8 mouse cellular contexts compared by ENCODE assay signal in the genomic region with DNA sequence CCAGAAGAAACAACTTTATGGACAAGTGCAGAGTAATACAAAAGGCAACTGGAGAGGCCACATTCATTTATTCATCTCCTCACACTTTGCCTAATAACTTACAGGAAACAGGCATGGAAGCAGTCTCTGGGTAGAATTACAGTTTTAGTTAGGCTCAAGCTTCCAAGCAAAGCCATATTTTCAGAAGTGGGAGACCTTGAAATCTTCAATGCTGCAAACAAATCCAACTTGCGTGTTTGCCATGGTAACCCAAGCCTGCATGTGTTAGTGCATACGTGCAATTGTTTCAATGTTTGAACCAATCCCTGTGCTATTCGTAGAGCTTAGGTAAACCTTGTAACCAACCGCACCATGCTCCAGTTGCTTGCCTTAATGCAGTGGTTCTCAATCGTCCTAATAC.
A peak's percentile ranks its signal among the peaks of the same experiment; 100 is the strongest.
DNase-seq lines count a peak whose midpoint lies in the region; ATAC-seq and TF ChIP-seq lines count a peak whose summit lies in the region.

No protein-coding gene starts in this region.

- ATAC-seq in kidney, embryonic 16.5 days (ENCODE audit: low FRiP score, low TSS enrichment) = no peak; the same call in 1 of the 2 replicates
- 0 out of 2 replicates have a peak, but pooled peaks have one; percentile 21 for ATAC-seq in hindbrain, embryonic 15.5 days (ENCODE audit: low FRiP score, low read depth)
- 0 out of 2 replicates have a peak, but pooled peaks have one; percentile 13 for ATAC-seq in midbrain, embryonic 13.5 days

- H3K9ac ChIP-seq in kidney, embryonic 16.5 days (replicated peaks; ENCODE audit: low read length) = peak overlapping the region; percentile 71
- peak overlapping the region; percentile 55 for H3K9ac ChIP-seq in hindbrain, embryonic 15.5 days
- H3K9ac ChIP-seq in midbrain, embryonic 13.5 days (replicated peaks) = peak overlapping the region; percentile 56; the same call in 1 of the 2 replicates

- no peak for TF ChIP-seq CTCF in brain, embryonic 14.5 days (IDR thresholded peaks at IDR 0.05; ENCODE audit: borderline replicate concordance, extremely low read depth, insufficient read depth, insufficient read length)

- no peaks in the 10 kb centered on the region for H3K27me3 ChIP-seq in kidney, embryonic 16.5 days (ENCODE audit: insufficient read depth, low read length)
- no peaks in the 10 kb centered on the region for H3K27me3 ChIP-seq in hindbrain, embryonic 15.5 days
- no peaks in the 10 kb centered on the region for H3K27me3 ChIP-seq in midbrain, embryonic 13.5 days

- DNase-seq in kidney, postnatal 10 days = no peak
- DNase-seq in brain, embryonic 14.5 days (ENCODE audit: low read depth) = peak; percentile 65
- DNase-seq in frontal cortex, postnatal 25 days (ENCODE audit: low spot score in 2 of 2) = no peak
- no peak for DNase-seq in adrenal gland, adult 8-10 months
- no peak for DNase-seq in left cerebral cortex, postnatal 4 days

- H3K36me3 ChIP-seq in kidney, embryonic 16.5 days (ENCODE audit: insufficient read depth, low read length) = no peaks in the 10 kb centered on the region
- H3K36me3 ChIP-seq in hindbrain, embryonic 15.5 days = no peaks in the 10 kb centered on the region
- H3K36me3 ChIP-seq in midbrain, embryonic 13.5 days = no peaks in the 10 kb centered on the region

- peak overlapping the region; percentile 73; the same call in 1 of the 2 replicates for H3K27ac ChIP-seq in kidney, embryonic 16.5 days (ENCODE audit: low read length)
- peak overlapping the region; percentile 81 for H3K27ac ChIP-seq in hindbrain, embryonic 15.5 days (replicated peaks)
- peak overlapping the region; percentile 69 for H3K27ac ChIP-seq in midbrain, embryonic 13.5 days

- 30% methylated on average over 5 of the region's 5 CpGs for WGBS in kidney, embryonic 16.5 days
- 31% methylated on average over 5 of the region's 5 CpGs for WGBS in hindbrain, embryonic 15.5 days
- WGBS in midbrain, embryonic 13.5 days = 41% methylated on average over 5 of the region's 5 CpGs

- no peak for TF ChIP-seq POLR2A in brain, embryonic 14.5 days (IDR thresholded peaks at IDR 0.05; ENCODE audit: borderline replicate concordance, extremely low read depth, insufficient read depth, insufficient read length, poor library complexity, severe bottlenecking)

- intact Hi-C loops in left cerebral cortex, postnatal 4 days (cut with DNase I) = loop anchor here (5.0 to 10.0 kb wide), 3 partner anchors 445 to 887 kb away; a partner anchor contains a TSS

- no peaks in the 10 kb centered on the region for H3K9me3 ChIP-seq in kidney, embryonic 16.5 days (ENCODE audit: low read length)
- no peaks in the 10 kb centered on the region for H3K9me3 ChIP-seq in hindbrain, embryonic 15.5 days
- H3K9me3 ChIP-seq in midbrain, embryonic 13.5 days = no peaks in the 10 kb centered on the region

- H3K4me3 ChIP-seq in kidney, embryonic 16.5 days (ENCODE audit: low read length) = peak overlapping the region; percentile 65
- peak overlapping the region; percentile 53 for H3K4me3 ChIP-seq in hindbrain, embryonic 15.5 days
- peak overlapping the region; percentile 52 for H3K4me3 ChIP-seq in midbrain, embryonic 13.5 days (replicated peaks)

- H3K4me2 ChIP-seq in kidney, embryonic 16.5 days (replicated peaks; ENCODE audit: low read depth, low read length) = peak overlapping the region; percentile 61
- H3K4me2 ChIP-seq in hindbrain, embryonic 15.5 days = peak overlapping the region; percentile 71
- H3K4me2 ChIP-seq in midbrain, embryonic 13.5 days (replicated peaks) = peak overlapping the region; percentile 54

- H3K4me1 ChIP-seq in kidney, embryonic 16.5 days (ENCODE audit: insufficient read depth, low read length) = peaks cover 3% of the 10 kb centered on the region
- peaks cover 18% of the 10 kb centered on the region for H3K4me1 ChIP-seq in hindbrain, embryonic 15.5 days (replicated peaks)
- peaks cover 15% of the 10 kb centered on the region for H3K4me1 ChIP-seq in midbrain, embryonic 13.5 days (replicated peaks)
